Mouse (Mus musculus): ENCODE results near the gene Pdgfra.

The Pdgfra gene

DNA sequence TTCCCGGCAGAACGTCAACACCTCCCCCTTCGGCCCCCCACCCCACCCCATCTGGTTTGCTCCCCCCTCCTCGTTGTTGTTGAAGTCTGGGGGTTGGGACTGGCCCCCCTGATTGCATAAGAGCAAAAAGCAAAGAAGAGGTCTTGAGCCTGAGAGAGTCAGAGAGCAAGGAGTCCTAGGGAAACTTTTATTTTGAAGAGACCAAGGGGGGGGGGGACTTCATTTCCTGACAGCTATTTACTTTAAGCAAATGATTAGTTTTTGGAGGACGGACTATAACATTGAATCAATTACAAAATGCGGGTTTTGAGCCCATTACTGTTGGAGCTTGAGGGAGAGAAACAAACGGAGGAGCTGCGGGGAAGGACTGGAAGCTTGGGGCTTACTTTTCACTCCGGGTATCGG, at the start of gene Pdgfra:
Pdgfra (plus strand) TSS at position 272 of the 405 bp plus-strand sequence.
- DNase-seq (ENCODE audit: low spot score) = no peak

DNA sequence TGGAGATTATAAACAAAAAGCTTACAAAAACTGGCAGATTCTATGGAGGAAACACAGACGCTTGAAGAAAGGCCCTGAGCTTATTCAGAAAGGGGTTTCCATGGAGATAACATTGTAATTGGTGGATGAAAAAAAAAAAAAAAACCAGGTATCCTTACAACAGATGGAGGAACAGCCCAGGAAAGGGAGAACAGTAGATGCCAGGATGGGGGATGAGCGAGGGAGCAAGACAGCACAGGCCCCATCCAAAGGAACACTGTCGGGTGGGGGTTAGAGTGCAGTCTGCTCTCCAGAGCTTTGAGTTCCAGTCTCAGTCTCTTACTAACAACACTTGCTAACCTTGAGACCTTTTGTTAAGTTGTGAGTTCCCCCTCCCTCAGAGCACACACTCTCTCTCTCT, 45.6 kb upstream of the Pdgfra start:
- no peak for DNase-seq (ENCODE audit: low spot score)

DNA sequence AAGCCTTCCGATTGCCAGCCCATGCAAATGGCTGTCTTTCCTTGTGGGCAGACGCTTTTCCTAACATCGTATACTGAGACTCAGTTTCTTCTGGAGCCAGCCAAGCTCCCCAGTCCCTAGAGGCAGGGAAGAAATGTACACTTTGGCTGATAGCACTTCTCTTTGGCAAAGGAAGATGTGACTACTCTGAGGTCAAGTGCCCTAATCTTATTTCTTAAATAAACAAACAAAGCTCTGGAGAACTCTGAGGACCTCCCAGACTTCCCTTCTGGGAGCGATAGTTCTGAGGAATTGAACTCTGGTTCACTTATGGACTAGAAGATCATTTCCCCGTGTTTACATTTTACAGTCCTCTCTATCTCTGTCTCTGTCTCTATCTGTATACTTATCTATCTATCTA, 42.7 kb upstream of the Pdgfra start:
- DNase-seq (ENCODE audit: low spot score) = no peak

DNA sequence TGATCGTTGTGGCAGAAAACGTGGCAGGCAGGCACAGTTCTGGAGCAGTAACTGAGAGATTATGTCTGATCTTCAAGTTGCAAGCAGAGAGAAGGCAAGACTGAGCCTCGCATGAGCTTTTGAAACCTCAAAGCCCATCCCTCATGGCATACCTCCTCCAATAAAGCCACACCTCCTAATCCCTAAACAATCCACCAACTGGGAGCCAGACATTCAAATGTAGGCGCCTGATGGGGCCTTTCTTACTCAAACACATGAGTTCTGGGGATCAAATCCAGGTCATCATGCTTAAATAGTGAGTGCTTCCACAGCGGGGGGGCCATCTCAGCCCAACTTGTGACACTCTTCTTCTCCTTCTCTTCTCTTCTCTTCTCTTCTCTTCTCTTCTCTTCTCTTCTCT, 40.3 kb upstream of the Pdgfra start:
- no peak for DNase-seq (ENCODE audit: low spot score)

DNA sequence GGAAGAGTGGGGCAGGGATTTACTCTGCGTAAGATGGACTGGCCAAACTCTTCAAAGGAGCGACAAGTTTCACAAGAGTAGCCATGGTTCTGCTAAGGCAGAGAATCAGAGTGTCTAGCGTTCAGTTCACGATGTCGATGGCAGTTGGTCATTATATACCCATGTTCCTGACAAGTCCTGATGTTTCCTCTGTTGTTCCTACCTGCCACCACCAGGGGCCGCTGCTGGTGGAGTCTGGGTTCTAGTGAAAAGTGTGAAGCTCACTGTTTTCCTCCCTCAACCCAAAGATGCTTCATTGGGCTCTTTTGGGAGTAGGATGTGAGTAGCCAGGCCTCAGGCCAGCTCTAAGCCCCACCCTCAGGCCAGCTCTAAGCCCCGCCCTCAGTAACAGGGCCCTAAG, 33.3 kb upstream of the Pdgfra start:
- no peak for DNase-seq (ENCODE audit: low spot score)

DNA sequence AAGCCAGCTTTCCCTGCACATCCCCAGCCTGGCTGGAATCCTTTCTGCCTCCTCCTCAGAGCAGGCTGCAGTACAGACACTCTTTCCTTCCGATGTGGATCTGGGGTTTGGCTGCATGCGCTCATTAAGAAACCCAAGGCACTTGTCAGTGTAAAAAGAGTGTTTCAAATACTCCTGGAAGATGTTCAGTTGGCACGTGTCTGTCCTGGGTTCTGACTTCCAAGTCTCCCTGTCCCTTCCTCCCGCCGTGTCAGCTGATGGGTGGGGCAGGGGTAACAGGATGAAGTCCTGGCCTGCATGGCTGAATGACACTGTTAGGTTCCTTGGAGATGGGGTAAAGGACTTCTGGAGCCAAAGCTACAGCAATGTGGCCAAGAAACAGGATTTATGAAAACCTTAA, 30.4 kb upstream of the Pdgfra start:
- no peak for DNase-seq (ENCODE audit: low spot score)

DNA sequence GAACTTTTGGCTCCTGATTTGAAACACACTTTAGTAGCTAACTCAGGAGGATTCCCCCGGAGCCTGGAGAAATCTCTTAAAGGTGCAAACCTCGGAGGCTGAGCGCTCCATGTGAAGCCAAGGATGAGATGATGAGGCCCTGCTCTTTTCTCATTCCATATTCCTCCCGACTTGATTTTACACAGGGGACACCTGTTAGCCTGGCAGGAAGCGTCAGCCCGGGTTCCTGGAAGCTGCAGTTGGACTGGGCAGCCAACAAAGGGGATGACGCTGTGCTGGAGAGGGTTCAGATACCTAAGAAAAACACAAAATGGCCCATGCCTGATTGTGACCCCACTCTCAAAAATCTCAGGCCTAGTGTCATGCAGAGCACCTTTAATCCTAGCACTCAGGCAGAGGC, 17.4 kb upstream of the Pdgfra start:
- DNase-seq (ENCODE audit: low spot score) = no peak

DNA sequence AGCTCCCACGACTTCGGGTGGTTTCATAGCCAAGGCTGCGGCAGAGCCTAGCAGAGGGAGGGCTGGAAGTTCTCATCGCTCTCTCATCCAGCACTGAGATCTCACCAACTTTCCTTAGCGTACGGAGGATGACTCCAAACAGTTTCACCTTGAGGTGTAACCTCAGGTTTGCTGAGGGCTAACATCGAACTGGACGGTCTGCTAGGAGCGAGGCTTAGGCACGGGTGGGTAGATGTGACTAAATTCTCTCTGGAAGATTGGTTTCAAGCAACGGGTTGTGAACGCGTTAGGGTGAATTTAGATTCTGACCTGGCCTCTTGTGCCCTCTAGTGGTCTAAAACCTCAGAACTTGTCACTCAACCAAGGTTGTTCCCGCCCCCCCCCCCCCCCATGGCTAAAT, 9.0 kb upstream of the Pdgfra start:
- no peak for DNase-seq (ENCODE audit: low spot score)

DNA sequence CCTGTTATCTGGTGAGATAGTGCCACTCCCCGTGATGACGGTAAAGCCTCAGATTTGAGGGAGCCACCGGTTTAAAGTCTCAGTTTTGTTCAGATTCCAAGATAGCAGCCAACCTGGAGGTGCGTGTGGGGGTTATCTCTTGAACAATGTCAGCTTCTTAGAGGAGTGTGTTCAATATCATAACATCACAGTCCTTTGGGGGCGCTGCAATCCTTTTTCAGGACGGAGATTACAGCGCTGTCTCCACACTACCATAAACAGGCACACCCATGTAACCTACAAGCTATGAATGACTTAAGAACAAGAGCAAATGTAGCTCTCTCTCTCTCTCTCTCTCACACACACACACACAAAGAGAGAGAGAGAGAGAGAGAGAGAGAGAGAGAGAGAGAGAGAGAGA, 8.3 kb upstream of the Pdgfra start:
- no peak for DNase-seq (ENCODE audit: low spot score)

DNA sequence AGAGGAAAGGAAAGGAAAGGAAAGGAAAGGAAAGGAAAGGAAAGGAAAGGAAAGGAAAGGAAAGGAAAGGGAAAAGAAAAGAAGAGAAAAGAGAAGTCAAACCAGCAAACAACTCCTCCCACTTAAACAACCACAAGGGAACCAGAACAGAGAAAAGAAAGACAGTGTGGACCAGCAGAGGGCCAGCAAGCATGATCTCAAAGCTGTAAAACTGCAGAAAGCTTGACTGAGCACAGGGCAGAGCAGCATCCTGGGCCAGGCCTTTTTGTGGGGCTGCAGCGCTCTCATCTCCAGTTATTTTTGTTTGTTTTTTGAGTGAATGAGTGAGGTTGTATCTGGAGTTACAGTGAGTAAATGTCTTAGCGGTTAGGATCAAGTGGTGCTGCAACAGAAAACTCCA, 6.8 kb upstream of the Pdgfra start:
- DNase-seq (ENCODE audit: low spot score) = no peak

DNA sequence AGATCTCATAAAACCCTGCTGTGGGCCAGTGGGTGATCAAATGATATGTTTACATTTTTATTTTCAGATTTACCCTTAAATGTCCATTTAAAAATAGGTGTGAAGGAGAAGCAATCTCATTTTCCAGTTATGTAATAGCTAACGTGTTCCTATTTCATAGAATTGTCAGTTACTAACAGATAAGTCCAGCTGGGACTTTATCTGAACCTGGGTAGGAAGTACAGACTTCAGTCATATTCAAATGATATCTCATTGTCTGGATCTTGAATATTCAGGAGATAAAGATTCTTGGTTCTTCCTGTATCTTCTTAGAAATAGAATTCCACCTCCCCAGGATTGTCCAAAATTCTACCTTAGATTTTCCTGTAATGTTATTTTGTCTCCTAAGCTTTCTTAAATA, 5.6 kb upstream of the Pdgfra start:
- no peak for DNase-seq (ENCODE audit: low spot score)

DNA sequence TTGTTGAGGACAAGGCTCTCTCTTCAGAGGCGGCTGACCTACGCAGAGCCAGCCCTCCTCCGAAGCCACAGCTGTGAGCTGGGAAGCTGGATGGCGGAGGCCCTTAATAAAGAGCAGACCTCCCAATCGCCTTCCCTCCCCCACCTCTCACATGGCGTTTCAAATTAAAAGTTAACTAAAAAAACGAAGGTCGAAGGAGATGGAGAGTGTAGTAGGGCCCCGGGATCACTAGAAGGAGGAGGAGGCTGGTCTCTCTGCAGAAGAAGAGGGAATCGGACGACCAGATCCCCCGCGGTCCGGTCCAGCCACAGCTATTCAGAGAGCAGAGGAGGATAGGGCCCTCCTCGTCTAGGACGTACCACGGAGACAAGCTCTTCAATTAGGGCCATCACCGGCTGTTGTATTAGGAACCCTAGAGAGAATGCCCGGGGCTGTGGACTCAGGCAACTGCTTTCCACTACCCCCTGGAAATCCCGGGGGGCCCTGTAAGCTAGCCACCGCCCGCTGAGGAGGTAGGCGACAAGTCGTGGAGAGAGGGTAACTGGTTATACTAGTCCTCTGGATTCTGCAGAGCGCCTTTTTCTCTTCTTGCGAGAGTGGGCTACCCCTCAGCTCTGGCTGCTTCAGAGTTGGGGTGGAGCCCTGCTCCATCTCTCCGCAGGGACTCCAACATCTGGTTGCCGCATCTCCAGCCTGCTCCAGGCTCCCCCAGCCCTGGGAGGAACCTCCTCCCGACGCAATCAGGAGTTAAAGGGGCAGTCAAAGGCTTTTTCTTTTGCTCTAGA, 3.6 kb upstream of the Pdgfra start:
- no peak for DNase-seq (ENCODE audit: low spot score)

DNA sequence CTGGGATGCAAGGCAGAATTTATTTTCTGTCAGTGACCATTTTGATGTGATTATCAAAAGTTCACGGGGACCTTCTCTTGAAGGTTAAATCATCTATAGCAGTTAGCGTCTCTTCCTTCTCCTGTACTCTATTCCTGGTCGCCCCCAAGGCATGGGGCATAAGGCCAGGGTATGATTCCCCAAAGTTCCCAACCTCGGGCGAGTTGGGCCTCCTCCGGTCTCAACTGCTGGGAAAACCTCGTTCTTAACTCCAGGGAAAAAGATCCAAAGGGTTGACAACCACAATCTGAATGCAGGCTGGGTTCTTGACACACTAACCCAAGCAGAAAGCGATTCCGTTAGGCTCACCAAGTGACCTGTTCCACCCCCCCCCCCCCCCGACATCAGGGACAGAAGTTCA, 2.7 kb upstream of the Pdgfra start:
- no peak for DNase-seq (ENCODE audit: low spot score)

DNA sequence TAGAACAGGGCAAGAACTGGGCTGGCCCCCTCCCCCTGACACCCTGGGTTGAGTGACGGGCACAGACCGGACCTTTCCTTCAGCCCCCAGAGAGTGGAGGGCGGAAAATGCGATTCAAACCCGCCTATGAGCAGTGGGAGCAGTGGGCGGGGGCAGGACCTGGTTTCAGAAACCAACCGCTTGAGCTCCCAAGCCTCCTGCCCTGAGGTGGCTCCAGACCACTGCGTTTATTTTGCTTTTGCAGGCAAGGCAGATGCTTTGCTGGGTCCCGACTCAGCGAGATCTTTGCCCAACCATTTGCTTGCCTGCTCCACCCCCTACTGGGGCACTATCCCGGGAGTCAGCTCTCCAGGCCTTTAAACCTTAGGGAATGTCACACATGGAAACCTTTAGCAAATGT, 2.2 kb upstream of the Pdgfra start:
- no peak for DNase-seq (ENCODE audit: low spot score)

DNA sequence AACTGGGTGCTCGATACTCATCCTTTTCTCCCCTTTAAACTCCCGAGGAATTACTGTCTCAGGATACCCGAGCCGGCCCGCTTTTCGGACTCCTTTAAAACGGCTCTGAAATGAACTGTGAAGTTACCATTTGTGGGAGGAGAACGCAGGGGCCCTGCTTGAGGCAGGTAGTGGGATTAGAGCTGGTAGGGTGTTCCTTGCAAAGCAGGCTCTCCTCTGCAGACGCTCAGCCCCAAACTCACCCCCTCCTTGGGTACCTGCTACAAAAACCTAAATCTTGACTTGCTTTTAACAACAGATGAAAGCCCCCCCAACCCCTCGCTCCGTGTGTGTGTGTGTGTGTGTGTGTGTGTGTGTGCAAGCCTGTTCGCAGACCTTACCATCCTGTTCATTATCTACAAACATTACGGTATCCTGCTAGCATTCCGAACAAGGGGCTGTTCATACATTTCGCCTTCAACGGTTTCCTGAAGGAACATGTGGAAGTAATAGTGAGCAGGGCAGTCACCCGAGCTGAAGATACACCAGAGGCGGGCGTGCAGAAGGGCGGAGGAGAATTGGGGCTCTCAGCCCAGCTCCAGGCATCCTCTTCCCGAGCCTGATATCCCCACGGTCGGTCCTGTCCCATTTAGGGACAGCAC, 1.6 kb upstream of the Pdgfra start:
- DNase-seq (ENCODE audit: low spot score) = no peak

DNA sequence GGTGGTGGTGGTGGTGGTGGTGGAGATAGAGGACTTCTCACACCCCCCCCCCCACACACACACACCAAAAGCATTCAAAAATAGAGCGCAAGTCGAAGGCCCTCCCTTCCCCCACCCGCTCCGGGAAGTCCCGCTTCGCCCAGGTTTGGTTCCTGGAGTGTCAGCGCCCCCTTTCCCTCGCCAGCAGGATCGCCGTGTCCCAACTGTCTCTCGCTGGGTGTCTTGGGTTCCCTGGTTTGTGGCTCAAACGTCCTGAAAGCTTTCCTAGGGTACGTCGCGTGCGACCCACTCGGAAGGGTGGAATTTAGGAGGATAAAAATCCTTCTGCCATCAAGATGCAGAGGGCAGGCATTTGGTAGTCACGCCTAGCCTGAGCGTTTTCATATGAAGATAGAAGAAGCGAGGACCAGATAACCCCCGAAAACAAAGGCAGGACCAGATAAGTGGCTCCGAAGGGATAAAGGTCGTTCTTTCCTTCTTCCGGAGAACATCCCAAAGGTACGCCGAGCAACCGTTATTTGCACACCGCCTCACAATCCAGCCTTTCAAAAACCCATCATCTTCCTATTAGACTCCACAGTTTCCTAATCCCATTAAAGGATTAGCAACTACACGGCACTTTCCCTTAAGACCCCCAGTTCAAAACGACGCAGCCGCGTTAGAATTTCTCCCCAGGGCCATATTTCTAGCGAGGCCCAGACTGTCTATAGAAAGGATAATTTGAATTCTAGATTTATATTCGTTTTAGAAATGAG, 769 bp upstream of the Pdgfra start:
- DNase-seq (ENCODE audit: low spot score) = peak; percentile 48

DNA sequence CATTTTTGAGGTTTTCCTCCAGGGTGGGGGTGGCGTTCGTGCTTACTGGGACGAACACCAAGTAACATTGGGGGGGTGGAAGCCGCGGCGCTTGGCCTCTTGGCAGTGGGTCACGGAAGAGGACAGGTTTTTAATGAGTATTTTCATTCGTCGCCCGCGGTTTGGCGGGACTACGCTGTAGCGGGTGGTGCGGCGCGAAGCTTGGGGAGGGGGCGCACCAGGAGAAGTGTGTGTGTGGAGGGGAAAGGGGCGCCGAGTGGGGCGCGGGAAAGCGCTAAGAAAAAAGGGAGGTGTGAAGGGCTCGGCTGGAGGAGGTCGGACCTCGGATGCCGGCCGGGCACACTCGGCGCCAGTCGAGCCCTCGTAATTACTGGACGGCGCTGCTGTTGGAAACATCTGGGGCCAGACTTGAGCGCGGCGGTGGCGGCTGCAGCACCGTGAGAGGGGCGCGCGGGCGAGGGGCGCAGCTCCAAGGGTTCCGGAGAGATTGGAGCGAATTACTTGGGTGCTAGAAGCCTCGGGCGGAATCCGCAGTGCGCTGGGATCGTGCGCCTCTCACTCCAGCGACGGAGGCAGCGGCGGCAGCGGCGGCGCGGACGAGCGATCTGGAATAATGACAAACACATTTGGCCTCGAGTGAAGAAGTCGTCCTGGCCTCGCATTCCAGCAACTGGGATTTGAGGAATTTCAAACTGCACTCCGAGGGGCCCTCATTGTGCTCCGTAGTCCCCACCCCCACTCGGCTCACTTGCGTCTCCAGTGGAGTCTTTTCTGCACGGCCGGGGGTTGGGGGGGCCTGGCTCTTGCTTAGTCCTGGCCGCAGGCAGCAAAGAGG, 916 bp downstream of the Pdgfra start:
- no peak for DNase-seq (ENCODE audit: low spot score)

DNA sequence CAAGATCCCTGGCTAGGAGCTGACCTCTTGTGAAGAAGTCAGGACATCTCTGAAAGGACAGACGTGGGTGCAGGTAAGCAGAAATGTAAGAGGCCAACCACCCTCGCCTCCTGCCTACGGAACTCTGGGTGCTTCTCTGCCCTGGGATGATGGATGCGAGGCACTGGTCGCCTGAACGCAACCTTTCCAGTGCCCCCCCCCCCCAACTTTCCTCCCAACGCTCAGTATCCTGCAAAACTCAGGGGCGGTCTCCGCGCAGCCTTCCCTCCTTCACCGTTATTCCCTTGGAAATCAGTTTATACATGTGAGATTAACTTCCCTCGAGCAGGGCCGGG, 1.5 kb downstream of the Pdgfra start:
- DNase-seq (ENCODE audit: low spot score) = no peak

DNA sequence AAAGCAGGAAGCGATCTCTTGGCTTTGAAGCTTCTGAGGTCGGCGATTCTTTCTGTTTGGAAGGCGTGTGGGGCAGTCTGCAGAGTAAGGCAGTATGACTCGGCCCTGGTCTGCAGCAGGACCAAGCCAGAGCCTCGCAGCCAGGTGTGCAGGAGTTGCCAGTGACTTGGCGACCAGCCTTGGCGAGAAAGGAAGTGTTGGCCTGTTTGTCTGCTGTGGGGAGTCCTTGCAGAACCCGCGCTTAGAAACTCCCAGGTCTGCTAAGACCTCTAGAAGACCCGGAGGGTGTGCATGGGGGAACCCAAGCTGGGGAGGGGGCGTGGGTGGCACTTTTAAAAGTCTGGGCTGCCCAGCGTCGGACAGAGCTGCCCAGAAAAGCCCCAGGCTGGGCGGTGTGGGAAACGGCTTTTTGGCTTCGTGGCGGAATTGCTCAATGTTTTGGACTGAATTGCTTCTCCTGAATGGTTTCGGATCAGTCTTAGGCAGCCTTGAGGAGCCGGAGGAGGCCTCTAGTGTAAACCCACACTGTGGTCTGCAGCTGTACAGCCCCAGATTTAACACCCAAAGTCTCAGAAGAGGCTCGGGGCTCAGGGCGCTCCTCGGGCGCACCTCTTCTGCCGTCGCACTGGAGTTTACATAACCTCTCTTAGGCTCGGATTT, 2.0 kb downstream of the Pdgfra start:
- DNase-seq (ENCODE audit: low spot score) = no peak

DNA sequence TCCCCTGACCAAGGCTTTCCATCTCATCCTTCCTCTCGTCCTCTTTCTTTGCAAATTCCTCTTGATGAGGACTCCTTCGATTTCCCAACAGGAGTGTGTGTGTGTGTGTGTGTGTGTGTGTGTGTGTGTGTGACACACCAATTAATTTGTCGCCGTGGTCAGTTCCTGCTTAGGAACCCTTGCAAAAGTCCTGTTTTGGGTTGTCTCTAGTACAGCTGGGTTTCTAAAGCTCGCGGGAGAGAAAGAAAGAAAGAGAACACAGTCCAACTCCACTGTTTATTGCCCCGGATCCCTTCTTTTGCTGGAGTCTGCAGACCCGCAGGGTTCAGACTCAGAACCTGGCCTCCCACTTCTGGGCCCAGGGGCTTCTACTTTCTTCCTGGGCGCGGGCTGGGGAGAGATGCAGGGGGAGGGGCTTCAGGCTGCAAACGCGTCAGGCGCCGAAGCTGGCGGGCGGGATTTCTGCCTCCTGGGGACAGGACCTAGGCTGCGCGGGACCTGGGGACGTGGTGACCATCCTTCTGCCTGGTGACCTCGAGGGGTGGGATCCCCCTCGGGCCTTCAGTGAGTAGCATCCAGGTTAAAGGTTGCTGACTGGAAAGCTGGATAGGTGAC, 2.6 kb downstream of the Pdgfra start:
- DNase-seq (ENCODE audit: low spot score) = no peak

DNA sequence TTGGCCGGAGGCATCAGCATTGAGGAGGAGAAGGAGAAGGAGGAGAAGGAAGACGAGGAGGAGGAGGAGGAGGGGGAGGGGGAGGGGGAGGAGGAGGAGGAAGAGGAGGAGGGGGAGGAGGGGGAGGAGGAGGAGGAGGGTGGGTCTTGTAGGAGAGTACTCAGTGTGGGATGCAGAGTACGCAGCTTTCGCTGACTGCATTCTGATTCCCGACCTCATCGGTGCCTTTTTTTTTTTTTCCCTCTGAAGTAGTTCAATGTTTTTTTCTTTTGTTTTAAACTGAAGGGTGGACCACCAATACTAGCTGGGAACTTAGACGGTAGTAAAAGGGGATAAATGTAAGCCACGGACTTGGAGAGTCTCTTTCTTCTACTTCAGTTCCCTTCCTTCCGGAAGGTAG, 3.2 kb downstream of the Pdgfra start:
- no peak for DNase-seq (ENCODE audit: low spot score)

Data from urinary bladder, postnatal 10 days (tissue).